Mouse (Mus musculus): ENCODE data around the gene Cfap161.

Gene Cfap161

DNA sequence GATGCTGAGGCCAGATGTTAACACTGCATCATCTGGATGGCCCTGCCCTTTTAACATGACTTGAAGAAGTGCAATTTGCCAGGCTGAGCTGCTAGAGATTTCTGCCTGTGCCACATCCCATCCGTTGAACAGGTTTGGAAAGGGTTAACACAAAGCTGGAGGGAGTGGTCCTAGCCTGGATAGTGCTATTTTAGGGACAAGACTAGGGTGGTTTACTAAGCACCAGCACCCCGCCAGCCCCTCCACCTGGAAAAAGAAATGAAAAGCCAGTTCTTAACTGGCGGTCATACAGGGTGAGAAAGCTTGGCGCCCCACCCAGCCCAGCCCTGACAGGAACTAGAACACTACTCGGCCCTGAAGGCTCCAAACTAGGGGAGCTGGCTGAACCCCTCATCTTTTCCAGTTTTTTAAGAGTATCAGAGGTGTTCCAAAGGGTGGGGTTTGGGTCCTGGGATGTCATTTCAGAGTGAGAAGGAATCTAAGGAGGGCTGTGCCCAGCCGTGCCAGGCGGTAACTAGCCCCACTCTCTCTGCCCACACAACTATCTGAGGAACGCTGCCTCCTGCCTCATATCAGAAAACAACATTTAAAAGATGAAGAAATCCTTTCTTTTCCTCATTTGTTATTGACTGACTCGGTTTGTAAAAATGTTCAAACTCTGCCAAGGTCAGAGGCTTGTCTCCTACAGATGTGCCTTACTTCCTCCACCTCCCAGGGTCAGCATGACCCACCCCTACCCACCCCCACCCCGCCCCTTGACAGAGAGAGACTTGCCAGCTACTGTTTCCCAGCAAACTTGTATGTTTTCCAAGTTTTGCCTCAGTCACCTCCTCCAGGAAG is 55.8 kb downstream of the Cfap161 start:
- DNase-seq = peak in 1 of 2 experiments; percentile 50

DNA sequence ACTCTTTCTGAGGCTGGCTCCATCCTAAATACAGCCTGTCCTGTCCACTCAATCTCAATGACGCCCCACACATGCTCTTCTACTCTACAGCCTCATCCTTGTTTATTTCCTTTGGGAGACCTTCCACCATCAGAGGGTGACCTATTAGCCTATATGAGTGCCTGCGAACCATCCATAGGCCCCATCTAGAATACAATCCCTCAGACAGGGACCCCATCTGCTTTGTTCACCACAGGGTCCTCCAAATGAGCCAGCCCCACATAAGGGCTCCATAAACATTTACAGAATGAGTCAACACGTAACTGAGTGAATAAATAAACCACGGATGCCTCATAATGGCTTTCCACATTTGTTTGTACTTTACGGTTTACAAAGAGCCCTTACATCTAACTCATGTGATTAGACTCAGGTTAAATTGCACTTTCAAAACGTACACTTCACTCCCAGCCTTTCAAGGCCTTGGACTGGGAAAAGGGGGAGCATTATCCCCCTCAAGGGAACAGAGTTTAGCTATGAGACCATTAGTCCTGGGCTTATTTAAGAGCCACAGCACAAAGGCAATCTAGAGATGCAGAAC is 56.7 kb downstream of the Cfap161 start:
- DNase-seq = no peak

DNA sequence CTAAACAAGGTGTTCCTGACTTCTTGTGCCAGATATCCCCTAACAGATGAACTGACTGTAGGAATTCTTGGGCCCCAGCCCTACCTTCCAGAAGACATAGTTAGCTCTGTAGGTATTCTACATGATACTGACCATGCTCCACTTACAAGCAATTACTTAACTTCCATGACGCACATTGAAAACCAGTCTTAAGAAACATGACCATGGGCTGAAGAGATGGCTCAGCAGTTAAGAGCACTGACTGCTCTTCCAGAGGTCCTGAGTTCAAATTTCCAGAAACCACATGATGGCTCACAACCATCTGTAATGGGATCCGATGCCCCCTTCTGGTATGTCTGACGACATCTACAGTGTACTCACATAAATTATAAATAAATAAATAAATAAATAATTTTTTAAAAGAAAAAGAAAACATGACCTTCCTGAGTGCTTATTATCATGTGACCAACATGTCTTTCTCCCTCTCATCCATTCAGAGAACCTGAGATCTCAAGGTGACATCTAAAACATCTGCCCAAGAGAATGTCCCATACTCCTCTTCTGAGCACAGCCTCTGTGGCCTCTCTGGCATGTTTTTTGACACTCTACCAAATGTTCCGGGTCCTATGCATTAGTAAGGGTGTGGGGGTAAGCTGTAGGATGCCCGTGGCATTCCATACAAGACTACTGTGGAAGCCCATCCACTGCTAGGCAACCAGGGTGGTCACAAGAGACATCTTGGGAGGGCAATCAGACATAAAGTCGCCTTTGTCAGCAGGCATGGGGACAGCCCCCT is 58.2 kb downstream of the Cfap161 start:
- no peak for DNase-seq

DNA sequence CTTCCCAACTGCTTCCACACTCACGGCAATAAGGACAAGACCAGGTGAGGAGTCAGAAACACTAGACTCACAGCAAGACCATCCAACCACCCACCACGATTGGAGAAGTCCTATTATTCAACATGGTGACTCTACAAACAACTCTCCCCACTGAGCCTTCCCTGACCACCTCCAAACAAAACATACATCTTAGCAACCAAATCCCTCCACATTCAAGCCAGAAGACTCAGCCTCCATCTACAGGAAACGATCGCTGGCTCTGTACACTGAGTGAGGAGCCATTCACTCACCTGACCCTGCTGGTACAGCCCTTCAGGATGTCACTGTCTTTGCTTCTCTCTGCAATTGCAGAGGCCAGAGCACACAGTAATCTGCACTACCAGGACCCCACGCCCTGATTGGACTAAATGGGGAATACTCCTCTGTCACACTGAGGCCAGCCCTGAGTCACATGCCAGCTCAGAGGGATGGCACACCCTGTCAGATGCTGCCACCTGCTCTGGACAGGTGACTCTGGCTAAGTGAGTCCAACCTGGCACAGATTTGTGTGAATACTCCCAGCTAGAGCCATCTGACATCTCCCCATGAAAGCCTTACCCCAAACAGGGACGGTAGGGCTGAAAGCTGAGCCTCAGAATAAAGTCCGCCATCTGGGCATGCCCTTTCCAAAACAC is 59.4 kb downstream of the Cfap161 start:
- peak; percentile 87 to 91 for DNase-seq

DNA sequence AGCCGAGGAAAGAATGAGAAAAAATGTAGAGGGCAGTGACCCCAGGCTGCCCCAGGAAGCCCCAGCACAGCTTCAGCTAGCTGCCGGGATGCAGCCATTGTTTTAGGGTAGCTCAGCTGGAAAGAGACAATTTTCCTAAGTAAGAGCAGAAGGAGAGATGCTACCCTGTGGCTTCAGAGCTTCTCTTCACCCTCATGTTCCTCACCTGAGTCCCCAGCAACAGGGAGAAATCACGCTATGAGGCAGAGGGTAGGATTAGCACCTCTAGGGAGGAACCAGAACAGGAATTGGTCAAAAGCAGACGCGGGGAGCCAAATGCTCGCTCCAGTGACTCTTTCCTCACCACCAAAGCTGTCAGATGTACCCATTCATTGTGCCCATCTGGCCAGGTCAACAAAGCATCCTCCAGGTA is 60.0 kb downstream of the Cfap161 start:
- no peak for DNase-seq

DNA sequence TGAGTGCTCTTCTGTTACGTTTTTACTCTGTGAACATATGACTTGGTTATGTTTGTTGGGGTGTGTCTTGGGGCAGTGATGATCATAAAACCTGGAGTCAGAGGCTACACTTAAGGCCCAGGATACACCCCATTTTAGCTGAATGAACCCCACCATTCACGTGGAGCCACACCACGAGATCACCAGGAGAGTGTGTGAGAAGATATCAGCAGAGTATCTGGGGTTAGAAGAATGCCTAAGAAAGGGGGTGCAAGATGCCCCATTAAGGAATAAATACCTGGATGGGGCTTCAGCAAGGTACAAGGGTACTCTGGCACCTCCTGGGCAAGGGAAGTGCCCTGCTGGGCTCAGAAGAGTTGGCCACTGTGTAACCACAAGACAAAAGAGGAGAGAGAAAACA is 60.4 kb downstream of the Cfap161 start:
- DNase-seq = no peak

DNA sequence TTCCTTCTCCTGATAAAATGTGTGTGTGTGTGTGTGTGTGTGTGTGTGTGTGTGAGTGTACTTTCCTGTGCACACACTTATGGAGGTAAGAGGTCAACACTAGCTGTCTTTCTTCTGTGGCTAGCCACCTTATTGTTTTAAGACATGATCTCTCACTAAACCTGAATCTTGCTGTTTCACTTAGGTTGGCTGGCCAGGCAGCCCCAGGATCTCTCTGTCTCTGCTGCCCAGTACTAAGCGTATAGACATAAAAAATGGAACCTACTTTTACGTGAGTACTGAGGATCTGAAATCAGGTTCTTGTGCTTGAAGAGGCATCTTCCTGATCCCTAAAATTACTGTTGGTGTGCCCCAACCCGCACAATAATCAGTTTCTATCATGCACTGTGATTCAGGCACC is 61.9 kb downstream of the Cfap161 start:
- no peak for DNase-seq

DNA sequence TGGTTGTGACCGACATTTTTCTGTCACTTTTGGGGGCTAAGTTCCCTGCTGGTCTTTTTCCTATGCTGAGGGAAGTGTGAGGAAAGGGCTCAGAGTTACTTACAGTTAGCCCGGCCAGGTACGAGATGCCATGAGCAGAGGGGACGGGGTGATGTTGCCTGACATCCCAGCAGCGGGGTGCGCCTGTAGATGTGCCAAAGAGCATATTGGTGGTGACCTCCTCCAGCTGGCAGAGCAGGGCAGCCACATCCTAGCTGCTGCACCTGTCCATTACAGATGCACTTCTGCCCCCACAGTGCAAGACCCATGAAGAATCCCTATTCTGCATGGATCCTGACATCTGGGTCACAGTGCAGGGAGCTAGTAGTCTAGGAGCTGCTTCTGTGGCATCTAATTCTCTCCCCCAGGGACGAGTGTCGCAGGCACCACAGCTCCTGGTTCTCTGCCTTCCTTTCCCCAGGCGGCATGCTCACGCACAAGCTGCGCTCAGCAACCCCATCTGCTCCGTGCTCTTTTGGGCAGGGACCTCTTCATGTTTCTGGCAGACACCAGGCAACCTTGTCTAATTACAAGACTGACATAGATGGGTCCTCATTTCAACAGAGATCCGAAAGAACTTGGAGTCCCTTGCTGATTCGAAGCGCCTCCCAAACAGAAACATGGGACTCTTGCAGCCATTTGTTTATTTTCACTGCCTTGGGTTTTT is 62.6 kb downstream of the Cfap161 start:
- peak; percentile 84 to 91 for DNase-seq

DNA sequence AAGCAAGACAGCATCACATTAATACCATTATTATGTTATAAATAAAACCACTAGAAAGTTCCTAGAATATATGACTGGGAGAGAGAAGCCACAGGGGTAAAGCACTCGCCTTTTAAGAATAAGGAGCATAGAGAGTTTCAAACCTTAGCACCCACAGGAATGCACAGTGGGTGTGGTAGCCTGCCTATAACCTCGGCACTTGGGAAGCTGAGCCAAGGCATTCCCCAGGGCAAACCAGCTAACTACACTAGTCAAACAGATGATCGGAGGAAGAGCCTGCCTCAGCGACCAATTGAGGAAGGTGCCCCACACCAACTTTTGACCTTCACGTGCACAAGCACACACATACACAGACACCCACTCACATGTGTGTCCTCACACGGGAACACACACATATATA is 63.4 kb downstream of the Cfap161 start:
- peak in 1 of 2 experiments; percentile 56 for DNase-seq

DNA sequence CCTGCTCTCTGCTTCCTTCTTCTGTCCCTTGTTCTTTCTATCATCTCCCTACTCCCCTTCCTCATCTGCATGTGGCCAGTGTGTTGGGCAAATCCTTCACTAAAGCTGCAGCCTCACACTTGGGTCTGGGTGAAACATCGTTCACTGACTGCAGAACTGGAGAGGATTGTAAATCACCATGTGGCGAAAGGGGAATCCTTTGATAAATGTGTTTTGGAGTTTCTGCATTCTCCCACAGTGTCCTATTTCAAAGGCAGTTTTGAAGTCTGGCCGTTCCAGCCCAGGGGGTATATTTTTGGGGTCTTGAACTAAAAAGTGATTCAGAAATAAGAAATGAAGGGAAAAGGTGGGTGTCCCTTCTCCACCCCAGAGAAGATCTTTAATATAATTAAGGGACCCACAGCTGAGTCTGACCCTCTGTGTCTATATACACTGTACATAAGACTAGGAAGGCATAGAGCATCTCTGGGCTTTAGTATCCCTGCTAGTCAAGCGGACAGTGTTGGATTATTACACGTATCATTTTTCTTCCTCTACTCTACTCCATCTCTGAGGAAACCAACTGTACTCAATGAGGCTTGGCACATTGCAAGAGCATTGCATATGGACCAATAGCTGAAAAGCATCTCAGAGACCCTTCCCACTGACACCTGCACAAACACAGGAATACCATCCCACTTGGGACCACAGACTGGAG is 67.6 kb downstream of the Cfap161 start:
- peak in 1 of 2 experiments; percentile 4 for DNase-seq

DNA sequence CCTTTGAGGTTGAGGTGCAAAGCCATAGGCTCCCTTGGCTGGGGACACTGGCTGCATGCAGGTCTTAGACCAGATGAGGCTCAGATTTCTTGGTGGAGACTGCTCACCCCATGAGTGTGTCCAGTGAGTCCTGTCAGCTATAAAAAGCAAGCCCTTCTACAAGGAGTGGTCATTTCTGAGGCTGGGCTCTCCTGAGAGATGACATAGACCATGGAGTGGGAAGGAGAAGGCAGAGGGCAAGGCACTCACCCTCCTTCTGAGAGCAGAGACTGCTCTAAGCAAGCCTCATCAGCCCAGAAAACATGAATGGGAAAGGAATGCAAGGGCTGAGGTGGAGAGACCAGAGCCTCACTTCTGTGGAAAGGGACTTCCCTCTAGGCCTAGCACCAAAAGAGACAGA is 68.9 kb downstream of the Cfap161 start:
- DNase-seq = no peak

DNA sequence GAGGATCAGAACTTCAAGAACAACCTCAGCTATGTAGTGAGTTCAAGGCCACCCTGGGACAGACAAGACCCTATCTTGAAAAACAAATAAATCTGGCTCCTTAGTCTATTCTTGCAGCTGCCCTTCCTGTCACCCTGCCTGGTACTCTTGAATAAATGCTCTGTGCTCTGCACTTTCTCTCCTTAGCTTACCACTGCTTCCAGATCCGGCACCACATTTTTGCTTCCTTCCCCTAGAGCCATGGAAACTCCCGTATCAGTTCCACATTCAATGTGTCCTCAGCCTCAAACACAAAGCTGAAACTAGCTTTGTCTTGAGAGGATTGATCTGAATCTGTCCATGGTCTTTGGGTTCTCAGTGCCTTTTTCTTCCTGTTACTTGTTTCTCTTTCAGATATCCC is 70.1 kb downstream of the Cfap161 start:
- DNase-seq = no peak
